Mouse (Mus musculus): ENCODE data around the gene Kcnip2.

DNA sequence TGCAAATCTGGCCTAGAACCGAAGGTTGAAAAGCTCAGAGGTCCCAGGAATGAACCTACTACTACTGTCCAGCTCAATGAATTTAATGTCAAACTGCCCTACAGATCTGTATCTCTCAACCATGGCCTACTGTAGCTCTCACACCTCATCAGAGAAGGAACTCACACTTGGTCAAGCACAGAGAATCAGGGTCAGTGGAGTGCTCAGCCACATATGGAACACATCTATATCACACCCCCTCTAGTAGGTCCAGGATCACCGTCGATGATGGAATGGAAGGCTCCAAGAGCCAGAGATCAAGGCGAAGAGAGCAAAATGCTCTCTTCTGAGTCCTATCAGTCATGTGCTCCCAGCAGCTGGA lies 31.9 kb upstream of the Kcnip2 start:
- TF ChIP-seq CTCF (conservative IDR thresholded peaks at IDR 0.05; ENCODE audit: low read length), result no peak
- no peak for TF ChIP-seq NANOG (IDR thresholded peaks at IDR 0.05; ENCODE audit: borderline replicate concordance, low read length)

Measured in E14TG2a.4 (cell line).